Mouse (Mus musculus) myocyte (in vitro differentiated cells): ENCODE measurements at regions not wholly inside any gene's neighbourhood (a gene's known extent, or its start where the extent isn't known, plus 50 kb on each side); places are given as distances from the start of the nearest gene placed in this dataset.

Source experiments
- H3K27me3 ChIP-seq: one replicate; pipeline ENCODE4 v1.6.1; 2011; ENCODE audit not compliant: control insufficient read depth, insufficient read depth, insufficient read length
- H3K36me3 ChIP-seq: one replicate; pipeline ENCODE4 v1.6.1; 2011; ENCODE audit not compliant: control insufficient read depth, insufficient read depth
- H3K4me2 ChIP-seq: one replicate; pipeline ENCODE4 v1.6.1; 2011; ENCODE audit warnings: low read depth, control low read depth
- H3K4me3 ChIP-seq: one replicate; pipeline ENCODE4 v1.5.1; 2011; ENCODE audit warnings: mild to moderate bottlenecking, control low read depth, moderate library complexity
- H3K79me2 ChIP-seq: one replicate; pipeline ENCODE4 v1.6.1; 2011; ENCODE audit not compliant: control insufficient read depth, insufficient read depth
- H3ac ChIP-seq: one replicate; pipeline ENCODE4 v1.6.1; 2011; ENCODE audit not compliant: control insufficient read depth, insufficient read length
- CEBPB ChIP-seq: IDR thresholded peaks from 2 replicates; pipeline ENCODE4 v1.6.1; 2011; ENCODE audit warnings: mild to moderate bottlenecking, moderate library complexity; ENCODE audit not compliant: poor library complexity, insufficient read depth, severe bottlenecking
- E2F4 ChIP-seq: IDR thresholded peaks from one replicate; pipeline ENCODE4 v1.6.1; 2011; ENCODE audit warnings: mild to moderate bottlenecking, control low read depth, moderate library complexity; ENCODE audit not compliant: insufficient read depth
- MAX ChIP-seq: IDR thresholded peaks from one replicate; pipeline ENCODE4 v1.6.1; 2011; ENCODE audit warnings: low read depth, mild to moderate bottlenecking, control low read depth
- MYOD1 ChIP-seq, 3 experiments: IDR thresholded peaks; one replicate each; pipeline ENCODE4 v1.6.1; 2011; ENCODE audit warnings: control low read depth in 2 of 3, low read depth in 2 of 3, mild to moderate bottlenecking in 2 of 3, moderate library complexity in 1 of 3; ENCODE audit not compliant: insufficient read length in 2 of 3, control insufficient read depth in 1 of 3
- MYOG ChIP-seq, 3 experiments: IDR thresholded peaks; one replicate each; pipeline ENCODE4 v1.6.1; 2011; ENCODE audit warnings: control low read depth in 2 of 3, low read depth in 2 of 3, mild to moderate bottlenecking in 2 of 3; ENCODE audit not compliant: insufficient read length in 2 of 3, control insufficient read depth in 1 of 3, insufficient read depth in 1 of 3
- POLR2A ChIP-seq: IDR thresholded peaks from one replicate; pipeline ENCODE4 v1.6.1; 2011; ENCODE audit warnings: low read depth, mild to moderate bottlenecking, control low read depth, moderate library complexity; ENCODE audit not compliant: insufficient read length
- POLR2AphosphoS2 ChIP-seq: IDR thresholded peaks from one replicate; pipeline ENCODE4 v1.6.1; 2011; ENCODE audit warnings: low read depth, control low read depth; ENCODE audit not compliant: insufficient read length
- REST ChIP-seq: IDR thresholded peaks from one replicate; pipeline ENCODE4 v1.6.1; 2011; ENCODE audit warnings: mild to moderate bottlenecking, control low read depth, moderate library complexity; ENCODE audit not compliant: insufficient read depth, insufficient read length
- SRF ChIP-seq: IDR thresholded peaks from one replicate; pipeline ENCODE4 v1.6.1; 2011; ENCODE audit warnings: low read depth; ENCODE audit not compliant: control insufficient read depth, insufficient read length
- TCF12 ChIP-seq: IDR thresholded peaks from one replicate; pipeline ENCODE4 v1.6.1; 2011; ENCODE audit warnings: mild to moderate bottlenecking, control low read depth; ENCODE audit not compliant: poor library complexity, insufficient read depth, severe bottlenecking
- TCF3 ChIP-seq: IDR thresholded peaks from one replicate; pipeline ENCODE4 v1.6.1; 2011; ENCODE audit warnings: low read depth, control low read depth; ENCODE audit not compliant: insufficient read length
- USF1 ChIP-seq: IDR thresholded peaks from one replicate; pipeline ENCODE4 v1.6.1; 2011; ENCODE audit warnings: low read depth, mild to moderate bottlenecking, control low read depth, moderate library complexity

DNA sequence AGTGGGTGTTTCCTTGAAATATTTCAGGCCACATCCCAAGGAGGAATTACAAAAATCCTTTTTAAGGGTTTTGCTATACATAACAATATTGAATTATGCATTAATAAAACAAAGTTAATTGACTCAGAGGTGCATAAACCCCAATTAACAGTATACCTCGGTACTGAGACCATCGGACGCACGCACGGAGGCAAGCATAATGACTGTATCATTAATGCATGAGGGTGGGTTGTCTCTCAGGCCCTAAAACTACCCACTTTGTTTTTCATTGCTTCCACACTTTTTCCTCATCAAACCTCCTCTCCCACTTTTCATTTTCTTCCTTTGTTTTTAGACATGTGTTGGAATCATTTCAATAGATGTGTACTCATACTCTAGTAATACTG is 339.6 kb downstream of the Btg1 start:
- no peak overlapping the region for H3K4me3 ChIP-seq
- H3K36me3 ChIP-seq: no peaks in the 10 kb centered on the region
- no peaks in the 10 kb centered on the region for H3K79me2 ChIP-seq
- no peak overlapping the region for H3K4me2 ChIP-seq
- no peak overlapping the region for H3ac ChIP-seq
- H3K27me3 ChIP-seq: no peaks in the 10 kb centered on the region
- TF ChIP-seq POLR2A (no peak), MYOG (IDR thresholded peaks at IDR 0.05; ENCODE audit: control insufficient read depth in 1 of 3, insufficient read depth in 1 of 3, insufficient read length in 2 of 3, low read depth in 2 of 3) (no peak), E2F4 (no peak), MYOD1 (IDR thresholded peaks at IDR 0.05; ENCODE audit: control insufficient read depth in 1 of 3, insufficient read length in 2 of 3, low read depth in 2 of 3) (no peak), POLR2AphosphoS2 (no peak), SRF (no peak), MAX (no peak), TCF12 (no peak), CEBPB (no peak), TCF3 (no peak), REST (no peak), USF1 (no peak)

GRCm38 (mm10) chr10:96957019-96957418 is 340.2 kb downstream of the Btg1 start:
- Histone ChIP-seq H3ac (no peak overlapping the region), H3K36me3 (no peaks in the 10 kb centered on the region), H3K79me2 (no peaks in the 10 kb centered on the region), H3K4me2 (no peak overlapping the region), H3K27me3 (no peaks in the 10 kb centered on the region), H3K4me3 (no peak overlapping the region)
- TF ChIP-seq POLR2AphosphoS2: no peak
- TF ChIP-seq MYOG (IDR thresholded peaks at IDR 0.05; ENCODE audit: control insufficient read depth in 1 of 3, insufficient read depth in 1 of 3, insufficient read length in 2 of 3, low read depth in 2 of 3): no peak
- no peak for TF ChIP-seq E2F4
- TF ChIP-seq MAX: no peak
- TF ChIP-seq CEBPB: no peak
- no peak for TF ChIP-seq SRF
- no peak for TF ChIP-seq USF1
- no peak for TF ChIP-seq REST
- TF ChIP-seq MYOD1 (IDR thresholded peaks at IDR 0.05; ENCODE audit: control insufficient read depth in 1 of 3, insufficient read length in 2 of 3, low read depth in 2 of 3): no peak
- no peak for TF ChIP-seq TCF12
- TF ChIP-seq POLR2A: no peak
- TF ChIP-seq TCF3: no peak

DNA sequence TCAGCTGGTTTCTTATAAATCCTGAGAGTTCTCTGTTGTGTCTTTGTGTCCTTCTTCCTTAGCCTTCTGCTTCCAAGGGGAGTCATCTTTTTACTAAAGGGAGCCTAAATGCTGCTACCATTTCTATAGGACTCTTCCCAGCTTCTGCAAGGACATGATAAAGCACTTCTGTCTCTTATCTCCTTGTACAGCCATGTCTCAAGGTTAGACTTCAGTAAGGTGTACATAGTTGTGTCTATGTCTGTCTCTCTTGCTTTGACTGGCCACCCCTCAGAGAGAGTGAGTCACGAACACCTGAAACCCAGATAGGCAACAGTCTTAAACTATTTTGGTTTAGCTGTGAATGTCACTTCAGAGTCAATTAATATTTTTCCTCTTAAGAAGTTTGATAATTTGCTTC is 353.0 kb downstream of the Btg1 start:
- no peak overlapping the region for H3ac ChIP-seq
- no peaks in the 10 kb centered on the region for H3K79me2 ChIP-seq
- no peak overlapping the region for H3K4me3 ChIP-seq
- no peaks in the 10 kb centered on the region for H3K36me3 ChIP-seq
- TF ChIP-seq MYOD1 (IDR thresholded peaks at IDR 0.05; ENCODE audit: control insufficient read depth in 1 of 3, insufficient read length in 2 of 3, low read depth in 2 of 3) (no peak), MAX (no peak), CEBPB (no peak), SRF (no peak), POLR2A (no peak), TCF12 (no peak), REST (no peak), POLR2AphosphoS2 (no peak), USF1 (no peak)
- no peaks in the 10 kb centered on the region for H3K27me3 ChIP-seq
- H3K4me2 ChIP-seq: no peak overlapping the region

DNA sequence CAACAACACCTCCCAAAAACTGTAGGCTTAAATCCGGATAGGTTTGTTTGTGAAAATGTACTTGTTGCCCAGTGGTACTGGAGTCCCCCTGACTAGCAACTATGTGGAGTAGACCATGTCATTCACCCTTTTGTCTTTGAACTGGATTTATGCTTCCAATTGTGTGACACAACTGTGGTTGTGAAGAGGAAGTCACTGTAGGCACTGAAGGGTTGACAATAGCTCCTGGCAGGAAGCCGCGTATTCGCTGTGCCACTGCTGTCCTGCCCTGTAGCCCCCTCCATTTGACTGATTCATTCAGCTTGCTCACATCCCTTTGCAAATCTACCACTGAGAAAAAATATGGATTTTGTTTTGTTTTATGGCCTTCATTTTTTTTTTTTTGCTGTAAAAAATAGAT is 353.9 kb downstream of the Btg1 start:
- H3K4me3 ChIP-seq: no peak overlapping the region

GRCm38 (mm10) chr10:96971810-96972209 is 355.0 kb downstream of the Btg1 start:
- TF ChIP-seq POLR2AphosphoS2 (no peak), TCF12 (no peak), E2F4 (no peak), TCF3 (no peak), USF1 (no peak), POLR2A (no peak), MAX (no peak), MYOD1 (IDR thresholded peaks at IDR 0.05; ENCODE audit: control insufficient read depth in 1 of 3, insufficient read length in 2 of 3, low read depth in 2 of 3) (no peak), MYOG (IDR thresholded peaks at IDR 0.05; ENCODE audit: control insufficient read depth in 1 of 3, insufficient read depth in 1 of 3, insufficient read length in 2 of 3, low read depth in 2 of 3) (no peak), SRF (no peak), CEBPB (no peak), REST (no peak)
- H3ac ChIP-seq: no peak overlapping the region
- no peak overlapping the region for H3K4me3 ChIP-seq

More for the DNA sequence above, 353.9 kb downstream of the Btg1 start:
- no peaks in the 10 kb centered on the region for H3K79me2 ChIP-seq
- H3K36me3 ChIP-seq: no peaks in the 10 kb centered on the region
- no peak overlapping the region for H3K4me2 ChIP-seq
- H3ac ChIP-seq: no peak overlapping the region
- no peaks in the 10 kb centered on the region for H3K27me3 ChIP-seq
- TF ChIP-seq USF1 (no peak), TCF3 (no peak), MAX (no peak), REST (no peak), POLR2AphosphoS2 (no peak), POLR2A (no peak), CEBPB (no peak), MYOD1 (IDR thresholded peaks at IDR 0.05; ENCODE audit: control insufficient read depth in 1 of 3, insufficient read length in 2 of 3, low read depth in 2 of 3) (no peak), MYOG (IDR thresholded peaks at IDR 0.05; ENCODE audit: control insufficient read depth in 1 of 3, insufficient read depth in 1 of 3, insufficient read length in 2 of 3, low read depth in 2 of 3) (no peak), SRF (no peak), TCF12 (no peak), E2F4 (no peak)

More at GRCm38 (mm10) chr10:96971810-96972209, 355.0 kb downstream of the Btg1 start:
- Histone ChIP-seq H3K27me3 (no peaks in the 10 kb centered on the region), H3K36me3 (no peaks in the 10 kb centered on the region), H3K4me2 (no peak overlapping the region), H3K79me2 (no peaks in the 10 kb centered on the region)
